Mouse (Mus musculus) embryonic fibroblast, embryonic 13.5 days (primary cell): Measurements from ENCODE around the gene Cwh43. TPM values are rescaled to one million over a fixed set of nuclear protein-coding genes. Genes with fewer than 3 reads are reported as not detected.

Experiments
- H3K27ac ChIP-seq: 2 replicates; pipeline ENCODE4 v1.5.1; 2012; ENCODE audit warnings: low read length, control low read depth, inconsistent platforms; ENCODE audit not compliant: insufficient read depth
- H3K4me1 ChIP-seq: 2 replicates; pipeline ENCODE4 v1.6.1; 2011; ENCODE audit warnings: low read length; ENCODE audit not compliant: control insufficient read depth, insufficient read depth
- H3K4me3 ChIP-seq: 2 replicates; pipeline ENCODE4 v1.5.1; 2011; ENCODE audit warnings: mild to moderate bottlenecking, control low read depth, low read length; ENCODE audit not compliant: insufficient read depth
- CTCF ChIP-seq: IDR thresholded peaks from 2 replicates; pipeline ENCODE4 v1.5.1; 2011; ENCODE audit warnings: mild to moderate bottlenecking, control low read depth, low read length, moderate library complexity, borderline replicate concordance; ENCODE audit not compliant: insufficient read depth
- POLR2A ChIP-seq: IDR thresholded peaks from 2 replicates; pipeline ENCODE4 v1.6.1; 2011; ENCODE audit warnings: low read depth, mild to moderate bottlenecking, control low read depth, low read length, moderate library complexity
- polyA plus RNA-seq: library from polyadenylated mRNA; stranded (reverse); fragments of >200 nt; gene quantifications from 2 replicates; pipeline ENCODE4 v1.2.4, GENCODE M21; 2011; ENCODE audit warnings: low read depth; ENCODE audit not compliant: missing spikeins, insufficient read length

The Cwh43 gene
- not detected in 2 replicates for polyA plus RNA-seq

- Histone ChIP-seq H3K27ac (no peak within 1 kb of the TSS), H3K4me1 (no peaks in the 10 kb centered on the region; the same call in 1 of the 2 replicates), H3K4me3 (no peak within 1 kb of the TSS)
- TF ChIP-seq CTCF (no peak), POLR2A (no peak)
Measured at GRCm38 (mm10) chr5:73405981-73406722, at the start of gene Cwh43. Gene Cwh43, plus strand, starts transcription at chr5:73406075.

- no peak overlapping the region for H3K27ac ChIP-seq
- TF ChIP-seq POLR2A: no peak
- TF ChIP-seq CTCF: no peak
- no peaks in the 10 kb centered on the region for H3K4me1 ChIP-seq
- H3K4me3 ChIP-seq: no peak overlapping the region
Measured at GRCm38 (mm10) chr5:73359134-73359751, 46.6 kb upstream of the Cwh43 start.

GRCm38 (mm10) chr5:73359752-73360141 is 46.1 kb upstream of the Cwh43 start:
- no peak for TF ChIP-seq CTCF
- no peak overlapping the region for H3K27ac ChIP-seq
- H3K4me1 ChIP-seq: no peaks in the 10 kb centered on the region
- H3K4me3 ChIP-seq: no peak overlapping the region

GRCm38 (mm10) chr5:73360240-73360639 is 45.6 kb upstream of the Cwh43 start:
- H3K27ac ChIP-seq: no peak overlapping the region
- TF ChIP-seq CTCF (no peak), POLR2A (no peak)
- no peaks in the 10 kb centered on the region for H3K4me1 ChIP-seq
- H3K4me3 ChIP-seq: no peak overlapping the region

- no peaks in the 10 kb centered on the region for H3K4me1 ChIP-seq
- no peak for TF ChIP-seq POLR2A
- no peak for TF ChIP-seq CTCF
- no peak overlapping the region for H3K4me3 ChIP-seq
- no peak overlapping the region for H3K27ac ChIP-seq
Measured at GRCm38 (mm10) chr5:73362338-73362737, 43.5 kb upstream of the Cwh43 start.

GRCm38 (mm10) chr5:73362791-73363190 is 43.1 kb upstream of the Cwh43 start:
- TF ChIP-seq CTCF (no peak), POLR2A (no peak)

GRCm38 (mm10) chr5:73364107-73364864 is 41.6 kb upstream of the Cwh43 start:
- TF ChIP-seq CTCF (no peak), POLR2A (no peak)
- Histone ChIP-seq H3K27ac (no peak overlapping the region), H3K4me3 (no peak overlapping the region), H3K4me1 (peaks cover 10% of the 10 kb centered on the region; the same call in 1 of the 2 replicates)

More at GRCm38 (mm10) chr5:73362791-73363190, 43.1 kb upstream of the Cwh43 start:
- no peak overlapping the region for H3K4me3 ChIP-seq
- no peak overlapping the region for H3K27ac ChIP-seq
- peaks cover 4% of the 10 kb centered on the region; the same call in 1 of the 2 replicates for H3K4me1 ChIP-seq

- H3K27ac ChIP-seq: no peak overlapping the region
- peaks cover 16% of the 10 kb centered on the region; the same call in 1 of the 2 replicates for H3K4me1 ChIP-seq
- TF ChIP-seq POLR2A: no peak
- no peak for TF ChIP-seq CTCF
- no peak overlapping the region for H3K4me3 ChIP-seq
Measured at GRCm38 (mm10) chr5:73367906-73368305, 38.0 kb upstream of the Cwh43 start.

- Histone ChIP-seq H3K4me1 (peaks cover 16% of the 10 kb centered on the region; the same call in 1 of the 2 replicates), H3K27ac (no peak overlapping the region), H3K4me3 (no peak overlapping the region)
- TF ChIP-seq CTCF (no peak), POLR2A (no peak)
Measured at GRCm38 (mm10) chr5:73368845-73369447, 36.9 kb upstream of the Cwh43 start.
